Mouse (Mus musculus): ENCODE data around the gene Kbtbd13. TPM values are rescaled to one million over a fixed set of nuclear protein-coding genes. Genes with fewer than 3 reads are reported as not detected.

The Kbtbd13 gene
- 1.3 and 1.4 TPM in 2 replicates for polyA plus RNA-seq (2014; fragmentation: Nextera tagmentation; extraction: Ambion mirVana)

DNA sequence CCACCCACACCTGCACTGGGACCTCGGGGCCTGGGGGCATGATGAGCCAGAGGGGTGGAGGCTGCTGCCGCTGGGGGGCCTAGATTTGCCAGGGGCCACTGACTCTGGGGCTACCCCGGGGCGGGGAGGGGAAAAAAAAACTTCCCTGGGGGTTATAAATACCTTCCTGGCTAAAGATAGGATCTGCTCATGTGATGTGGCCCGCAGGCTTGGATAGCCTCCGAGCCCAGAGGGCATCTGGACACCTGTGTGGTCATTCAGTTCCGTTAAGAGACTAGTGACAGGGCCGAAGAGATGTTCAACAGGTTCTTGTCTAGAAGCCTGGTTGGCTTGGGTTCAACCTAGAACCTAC is at the start of gene Kbtbd13:
Kbtbd13 (minus strand) TSS at position 40 of the 352 bp plus-strand sequence.
- Histone ChIP-seq H3K4me2 (replicated peaks; ENCODE audit: low read depth, low read length) (peak within 1 kb of the TSS; percentile 75), H3K27ac (ENCODE audit: low read depth, low read length) (no peak within 1 kb of the TSS), H3K4me3 (ENCODE audit: low read length) (peak within 1 kb of the TSS; percentile 42), H3K9me3 (ENCODE audit: control insufficient read depth, low read length) (no peaks in the 10 kb centered on the region), H3K4me1 (ENCODE audit: control insufficient read depth, insufficient read depth, low read length) (peaks cover 10% of the 10 kb centered on the region; the same call in 1 of the 2 replicates), H3K27me3 (ENCODE audit: control insufficient read depth, insufficient read depth, low read length) (peaks cover 23% of the 10 kb centered on the region), H3K9ac (ENCODE audit: low read depth, low read length) (peak within 1 kb of the TSS; percentile 56), H3K36me3 (ENCODE audit: control insufficient read depth, insufficient read depth, low read length) (no peaks in the 10 kb centered on the region)
- ATAC-seq (ENCODE audit: low FRiP score, low TSS enrichment), result no peak
- WGBS, result 33% methylated on average over 8 of the region's 8 CpGs

DNA sequence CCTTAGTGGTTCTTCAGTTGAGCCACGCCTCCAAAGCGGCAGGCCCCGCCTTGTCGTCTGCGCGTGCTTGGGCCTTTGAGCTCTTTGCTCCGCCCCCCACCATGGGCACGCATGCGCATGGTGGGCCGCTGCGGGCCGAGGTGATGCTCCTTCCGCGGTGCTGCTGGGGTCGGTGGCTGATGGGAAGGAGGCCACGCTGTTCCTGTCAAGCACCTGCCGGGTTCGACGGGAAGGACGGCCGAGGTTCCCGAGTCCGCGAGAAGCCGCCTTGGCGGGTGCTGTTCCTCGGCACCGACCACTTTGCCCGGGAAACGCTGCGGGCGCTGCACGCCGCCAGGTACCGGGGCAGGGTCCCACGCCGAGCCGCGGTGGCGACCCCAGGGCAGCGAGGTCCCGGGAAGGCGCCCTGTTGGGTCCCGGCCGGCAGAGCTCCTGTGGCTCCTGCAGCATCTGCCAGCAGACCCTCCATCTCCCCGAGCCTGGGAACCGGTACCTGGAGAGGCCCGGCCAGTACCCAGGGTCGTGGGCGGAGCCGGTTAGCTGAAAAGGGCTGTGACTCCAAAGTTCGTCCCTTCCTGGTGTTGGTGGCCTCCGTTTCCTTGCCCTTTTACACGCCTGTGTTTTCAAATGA is 44.3 kb upstream of the Kbtbd13 start, which contains the start of gene Mtfmt:
Mtfmt (plus strand) TSS at position 112 of the 631 bp plus-strand sequence.
- Histone ChIP-seq H3K36me3 (ENCODE audit: control insufficient read depth, insufficient read depth, low read length) (peaks cover 11% of the 10 kb centered on the region), H3K4me3 (ENCODE audit: low read length) (peak within 1 kb of the TSS; percentile 94), H3K9me3 (ENCODE audit: control insufficient read depth, low read length) (no peaks in the 10 kb centered on the region), H3K9ac (ENCODE audit: low read depth, low read length) (peak within 1 kb of the TSS; percentile 81), H3K27ac (ENCODE audit: low read depth, low read length) (0 out of 2 replicates have a peak within 1 kb of the TSS, but pooled peaks have one; percentile 42), H3K4me2 (replicated peaks; ENCODE audit: low read depth, low read length) (peak within 1 kb of the TSS; percentile 66), H3K27me3 (ENCODE audit: control insufficient read depth, insufficient read depth, low read length) (no peaks in the 10 kb centered on the region), H3K4me1 (ENCODE audit: control insufficient read depth, insufficient read depth, low read length) (peaks cover 6% of the 10 kb centered on the region)
- ATAC-seq (ENCODE audit: low FRiP score, low TSS enrichment), result peak; percentile 93
- WGBS, result under 1% methylated on average over 54 of the region's 54 CpGs

DNA sequence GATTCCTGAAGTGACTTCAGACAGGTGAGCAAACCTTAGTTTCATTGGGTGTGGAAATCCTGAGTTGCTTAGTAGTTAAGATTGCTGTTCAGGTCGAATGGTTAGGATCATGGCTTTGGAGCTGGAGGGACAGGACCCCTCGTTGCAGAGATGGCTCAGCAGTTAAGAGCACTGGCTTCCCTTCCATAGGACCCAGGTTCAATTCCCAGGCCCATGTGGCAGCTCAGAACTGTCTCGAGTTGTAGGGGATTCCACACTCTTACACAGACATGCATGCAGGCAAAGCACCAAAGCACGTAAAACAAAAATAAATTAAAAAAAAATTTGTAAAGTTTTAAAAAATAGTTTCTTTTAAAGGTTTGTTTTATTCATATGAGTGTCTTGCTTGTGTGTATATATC is 43.8 kb upstream of the Kbtbd13 start:
- peak overlapping the region; percentile 94 for H3K4me3 ChIP-seq (ENCODE audit: low read length)

DNA sequence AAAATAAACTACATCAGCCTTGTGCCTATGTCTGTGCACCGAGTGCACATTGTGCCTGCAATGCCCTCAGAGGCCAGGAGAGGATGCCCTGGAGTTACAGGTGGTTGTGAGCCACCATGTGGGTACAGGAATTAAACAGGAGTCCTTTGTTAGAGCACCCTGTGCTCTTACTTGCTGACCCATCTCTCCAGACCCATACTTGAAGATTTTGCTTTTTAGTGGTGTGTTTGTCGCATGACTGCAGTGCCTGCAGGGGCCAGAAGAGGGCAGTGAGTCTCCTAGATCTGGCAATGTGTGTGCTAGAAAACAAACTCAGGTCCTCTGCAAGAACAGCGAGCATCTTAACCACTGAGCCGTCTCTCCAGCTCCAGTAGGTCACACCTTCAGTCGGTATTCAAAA is 42.7 kb upstream of the Kbtbd13 start:
- H3K36me3 ChIP-seq (ENCODE audit: control insufficient read depth, insufficient read depth, low read length), result 0 out of 2 replicates have a peak, but pooled peaks cover under 1% of the 10 kb centered on the region
- no peaks in the 10 kb centered on the region for H3K9me3 ChIP-seq (ENCODE audit: control insufficient read depth, low read length)
- WGBS, result 63% methylated on average over 5 of the region's 5 CpGs
- ATAC-seq (ENCODE audit: low FRiP score, low TSS enrichment), result no peak
- H3K27me3 ChIP-seq (ENCODE audit: control insufficient read depth, insufficient read depth, low read length), result no peaks in the 10 kb centered on the region
- no peak overlapping the region for H3K27ac ChIP-seq (ENCODE audit: low read depth, low read length)
- H3K4me3 ChIP-seq (ENCODE audit: low read length), result no peak overlapping the region
- no peak overlapping the region for H3K4me2 ChIP-seq (replicated peaks; ENCODE audit: low read depth, low read length)
- peaks cover 6% of the 10 kb centered on the region for H3K4me1 ChIP-seq (ENCODE audit: control insufficient read depth, insufficient read depth, low read length)
- no peak overlapping the region for H3K9ac ChIP-seq (ENCODE audit: low read depth, low read length)

More for the DNA sequence above, 43.8 kb upstream of the Kbtbd13 start:
- Histone ChIP-seq H3K9me3 (ENCODE audit: control insufficient read depth, low read length) (no peaks in the 10 kb centered on the region), H3K9ac (ENCODE audit: low read depth, low read length) (no peak overlapping the region), H3K36me3 (ENCODE audit: control insufficient read depth, insufficient read depth, low read length) (peaks cover 5% of the 10 kb centered on the region; the same call in 1 of the 2 replicates), H3K27ac (ENCODE audit: low read depth, low read length) (no peak overlapping the region), H3K4me2 (replicated peaks; ENCODE audit: low read depth, low read length) (no peak overlapping the region; the same call in 1 of the 2 replicates), H3K4me1 (ENCODE audit: control insufficient read depth, insufficient read depth, low read length) (peaks cover 6% of the 10 kb centered on the region), H3K27me3 (ENCODE audit: control insufficient read depth, insufficient read depth, low read length) (no peaks in the 10 kb centered on the region)
- ATAC-seq (ENCODE audit: low FRiP score, low TSS enrichment), result peak; percentile 36
- 69% methylated on average over 4 of the region's 4 CpGs for WGBS

DNA sequence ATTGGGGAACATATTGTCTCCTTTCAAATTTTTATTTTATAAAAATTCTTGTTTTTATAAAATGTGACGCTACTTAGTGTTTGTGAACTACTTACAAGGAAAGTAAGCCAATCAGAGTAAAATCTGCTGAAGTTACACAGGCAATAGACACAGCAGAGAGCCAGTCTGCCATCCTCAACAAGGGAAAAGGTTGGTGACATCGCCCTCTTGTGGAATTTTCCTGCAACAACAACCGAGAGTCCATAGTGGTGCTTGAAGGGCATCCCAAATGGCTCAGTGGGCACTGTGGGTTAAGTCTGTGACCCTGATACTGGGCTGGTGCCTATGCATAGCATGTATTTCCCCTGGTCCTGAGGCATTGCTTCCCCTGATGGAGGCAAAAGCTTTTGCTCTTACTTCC is 40.8 kb upstream of the Kbtbd13 start:
- Histone ChIP-seq H3K27me3 (ENCODE audit: control insufficient read depth, insufficient read depth, low read length) (no peaks in the 10 kb centered on the region), H3K36me3 (ENCODE audit: control insufficient read depth, insufficient read depth, low read length) (no peaks in the 10 kb centered on the region), H3K9me3 (ENCODE audit: control insufficient read depth, low read length) (no peaks in the 10 kb centered on the region), H3K4me2 (replicated peaks; ENCODE audit: low read depth, low read length) (no peak overlapping the region), H3K4me1 (ENCODE audit: control insufficient read depth, insufficient read depth, low read length) (peaks cover 6% of the 10 kb centered on the region), H3K27ac (ENCODE audit: low read depth, low read length) (no peak overlapping the region), H3K9ac (ENCODE audit: low read depth, low read length) (no peak overlapping the region), H3K4me3 (ENCODE audit: low read length) (no peak overlapping the region)
- under 1% methylated on average over 3 of the region's 3 CpGs for WGBS
- peak; percentile 38; the same call in 1 of the 2 replicates for ATAC-seq (ENCODE audit: low FRiP score, low TSS enrichment)

DNA sequence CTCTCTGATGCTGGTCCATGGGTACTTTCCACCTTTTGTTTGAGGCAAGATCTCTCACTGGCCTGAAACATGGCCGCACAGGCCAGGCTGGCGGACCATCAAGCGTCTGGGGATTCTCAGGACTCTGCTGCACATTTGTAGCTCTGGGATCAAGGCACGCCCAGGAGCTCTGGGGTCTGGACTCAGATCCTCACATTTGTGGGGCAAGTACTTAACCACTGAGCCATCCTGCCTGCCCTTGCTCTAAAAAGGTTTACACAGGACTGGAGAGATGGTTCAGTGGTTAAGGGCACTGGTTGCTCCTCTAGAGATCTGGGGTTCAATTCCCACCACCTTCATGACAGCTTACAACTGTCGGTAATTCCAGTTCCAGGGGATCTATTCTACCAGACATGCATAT is 39.5 kb upstream of the Kbtbd13 start:
- no peaks in the 10 kb centered on the region for H3K36me3 ChIP-seq (ENCODE audit: control insufficient read depth, insufficient read depth, low read length)
- no peak for ATAC-seq (ENCODE audit: low FRiP score, low TSS enrichment)
- no peak overlapping the region for H3K27ac ChIP-seq (ENCODE audit: low read depth, low read length)
- no peaks in the 10 kb centered on the region for H3K4me1 ChIP-seq (ENCODE audit: control insufficient read depth, insufficient read depth, low read length)
- no peak overlapping the region for H3K4me3 ChIP-seq (ENCODE audit: low read length)
- H3K27me3 ChIP-seq (ENCODE audit: control insufficient read depth, insufficient read depth, low read length), result no peaks in the 10 kb centered on the region
- no peak overlapping the region for H3K9ac ChIP-seq (ENCODE audit: low read depth, low read length)
- no peaks in the 10 kb centered on the region for H3K9me3 ChIP-seq (ENCODE audit: control insufficient read depth, low read length)
- WGBS, result 91% methylated on average over 5 of the region's 5 CpGs
- H3K4me2 ChIP-seq (replicated peaks; ENCODE audit: low read depth, low read length), result no peak overlapping the region

DNA sequence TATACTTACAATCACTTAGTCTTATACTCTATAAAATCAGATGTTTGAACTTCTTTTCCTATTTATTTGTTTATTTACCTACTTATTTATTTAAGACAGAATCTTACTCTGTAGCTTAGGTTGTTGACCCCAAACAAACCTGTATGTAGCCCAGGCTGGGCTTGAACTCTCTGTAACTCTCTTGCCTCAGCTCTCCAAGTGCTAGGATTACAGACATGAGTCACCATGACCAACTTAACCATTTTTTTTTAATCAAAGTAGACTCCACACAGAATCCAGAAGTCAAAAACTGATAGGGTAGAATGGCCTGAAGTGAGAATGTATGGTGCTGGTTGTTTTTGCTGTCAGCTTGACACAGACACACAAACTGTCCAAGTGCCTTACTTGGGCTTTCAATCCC is 38.9 kb upstream of the Kbtbd13 start:
- Histone ChIP-seq H3K4me1 (ENCODE audit: control insufficient read depth, insufficient read depth, low read length) (no peaks in the 10 kb centered on the region), H3K36me3 (ENCODE audit: control insufficient read depth, insufficient read depth, low read length) (no peaks in the 10 kb centered on the region), H3K4me3 (ENCODE audit: low read length) (no peak overlapping the region), H3K9me3 (ENCODE audit: control insufficient read depth, low read length) (no peaks in the 10 kb centered on the region), H3K9ac (ENCODE audit: low read depth, low read length) (no peak overlapping the region), H3K27me3 (ENCODE audit: control insufficient read depth, insufficient read depth, low read length) (no peaks in the 10 kb centered on the region), H3K4me2 (replicated peaks; ENCODE audit: low read depth, low read length) (no peak overlapping the region), H3K27ac (ENCODE audit: low read depth, low read length) (no peak overlapping the region)
- ATAC-seq (ENCODE audit: low FRiP score, low TSS enrichment), result no peak

DNA sequence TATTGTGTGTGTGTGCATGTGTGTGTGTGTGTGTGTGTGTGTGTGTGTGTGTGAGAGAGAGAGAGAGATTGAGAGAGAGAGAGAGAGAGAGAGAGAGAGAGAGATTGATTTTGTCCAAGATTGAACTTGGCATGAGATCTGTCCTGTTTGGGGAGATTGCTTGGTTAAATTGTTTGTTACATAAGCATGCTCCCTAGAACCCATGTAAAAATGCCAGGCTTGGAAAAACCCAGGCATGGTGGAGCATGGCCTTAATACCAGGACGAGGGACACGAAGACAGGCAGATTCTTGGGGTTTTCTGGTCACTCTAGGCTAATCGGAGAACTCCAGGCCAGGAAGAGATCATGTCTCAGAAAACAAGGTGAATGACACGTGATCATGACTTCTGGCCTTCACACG is 36.6 kb upstream of the Kbtbd13 start:
- Histone ChIP-seq H3K27ac (ENCODE audit: low read depth, low read length) (no peak overlapping the region), H3K9me3 (ENCODE audit: control insufficient read depth, low read length) (no peaks in the 10 kb centered on the region), H3K4me1 (ENCODE audit: control insufficient read depth, insufficient read depth, low read length) (no peaks in the 10 kb centered on the region), H3K4me2 (replicated peaks; ENCODE audit: low read depth, low read length) (no peak overlapping the region), H3K27me3 (ENCODE audit: control insufficient read depth, insufficient read depth, low read length) (no peaks in the 10 kb centered on the region), H3K4me3 (ENCODE audit: low read length) (no peak overlapping the region), H3K36me3 (ENCODE audit: control insufficient read depth, insufficient read depth, low read length) (no peaks in the 10 kb centered on the region), H3K9ac (ENCODE audit: low read depth, low read length) (no peak overlapping the region)
- WGBS, result 89% methylated on average over 5 of the region's 5 CpGs
- no peak for ATAC-seq (ENCODE audit: low FRiP score, low TSS enrichment)

DNA sequence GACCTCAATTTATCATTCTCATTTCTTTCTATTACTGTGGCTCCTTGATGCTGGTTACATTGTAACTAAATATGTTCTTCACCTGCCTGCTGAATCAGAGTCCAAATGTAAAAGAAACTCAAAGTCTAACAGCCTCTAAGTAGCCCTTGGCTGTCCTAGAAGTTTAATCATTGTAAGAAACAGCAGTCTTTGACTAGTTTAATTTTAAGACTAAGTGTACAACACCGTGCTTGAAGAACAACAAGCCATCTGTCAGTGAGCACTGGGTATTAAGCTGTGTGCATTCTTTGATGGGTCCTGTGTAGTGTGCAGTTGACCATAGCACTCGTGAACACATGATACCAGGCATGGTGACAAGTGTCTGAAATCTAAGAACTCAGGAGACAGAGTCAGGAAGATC is 36.1 kb upstream of the Kbtbd13 start:
- Histone ChIP-seq H3K4me3 (ENCODE audit: low read length) (no peak overlapping the region), H3K4me1 (ENCODE audit: control insufficient read depth, insufficient read depth, low read length) (no peaks in the 10 kb centered on the region), H3K9ac (ENCODE audit: low read depth, low read length) (no peak overlapping the region), H3K27ac (ENCODE audit: low read depth, low read length) (no peak overlapping the region), H3K9me3 (ENCODE audit: control insufficient read depth, low read length) (no peaks in the 10 kb centered on the region), H3K27me3 (ENCODE audit: control insufficient read depth, insufficient read depth, low read length) (no peaks in the 10 kb centered on the region), H3K36me3 (ENCODE audit: control insufficient read depth, insufficient read depth, low read length) (no peaks in the 10 kb centered on the region), H3K4me2 (replicated peaks; ENCODE audit: low read depth, low read length) (no peak overlapping the region)
- no peak for ATAC-seq (ENCODE audit: low FRiP score, low TSS enrichment)
- WGBS, result 39% methylated on average over 2 of the region's 2 CpGs

Data from kidney, embryonic 14.5 days (tissue).